Mouse (Mus musculus) CH12.LX (cell line): ENCODE results near the gene Btbd9. TPM values are rescaled to one million over a fixed set of nuclear protein-coding genes. Genes with fewer than 3 reads are reported as not detected.

ENCODE experiments used
- DNase-seq: peaks from one replicate; pipeline ENCODE4 v3.0.0-alpha.2; 2013; ENCODE audit errors: extremely low read depth
- H3K27ac ChIP-seq: 2 replicates; pipeline ENCODE4 v1.5.1; 2012; ENCODE audit warnings: low read depth, mild to moderate bottlenecking, control low read depth, moderate library complexity; ENCODE audit not compliant: insufficient read depth
- H3K27me3 ChIP-seq: replicated peaks from 2 replicates; pipeline ENCODE3; 2012; ENCODE audit warnings: inconsistent platforms
- H3K36me3 ChIP-seq, 2 experiments: replicated peaks in 1 of 2; 2 replicates each; pipeline versions ENCODE3 to v1.6.1; 2012; ENCODE audit warnings: inconsistent platforms in 1 of 2, low read length in 1 of 2, mild to moderate bottlenecking in 1 of 2, mixed read lengths in 1 of 2, moderate library complexity in 1 of 2; ENCODE audit not compliant: control insufficient read depth in 1 of 2, insufficient read depth in 1 of 2
- H3K4me1 ChIP-seq, 2 experiments: 2 replicates each; pipeline ENCODE4 v1.6.1; 2012; ENCODE audit warnings: inconsistent platforms in 1 of 2, moderate library complexity in 1 of 2; ENCODE audit not compliant: insufficient read depth in 2 of 2, control insufficient read depth in 1 of 2
- H3K4me2 ChIP-seq: 2 replicates; pipeline ENCODE4 v1.6.1; 2012; ENCODE audit warnings: low read depth, mild to moderate bottlenecking, control low read depth; ENCODE audit not compliant: poor library complexity, insufficient read depth, severe bottlenecking
- H3K4me3 ChIP-seq, 3 experiments: fragments of 150-350 bp in 1 of 3; sonication (generic) in 1 of 3; replicated peaks in 1 of 3; 2 replicates each; pipeline versions ENCODE3 to v1.5.1; 2011 to 2012; ENCODE audit warnings: low read depth in 2 of 3, low read length in 2 of 3, mild to moderate bottlenecking in 2 of 3, moderate library complexity in 2 of 3, control low read depth in 1 of 3, improper control_type of control experiment in 1 of 3, inconsistent platforms in 1 of 3, mixed read lengths in 1 of 3; ENCODE audit not compliant: poor library complexity in 1 of 3
- H3K79me2 ChIP-seq: replicated peaks from 2 replicates; pipeline ENCODE4 v1.6.1; 2012; ENCODE audit warnings: mild to moderate bottlenecking, moderate library complexity; ENCODE audit not compliant: control insufficient read depth, poor library complexity, insufficient read depth, severe bottlenecking; ENCODE audit errors: extremely low read depth
- H3K9ac ChIP-seq: 2 replicates; pipeline ENCODE4 v1.6.1; 2012; ENCODE audit warnings: low read depth, mild to moderate bottlenecking, control low read depth, moderate library complexity; ENCODE audit not compliant: insufficient read depth
- H3K9me3 ChIP-seq: replicated peaks from 2 replicates; pipeline ENCODE3; 2012; ENCODE audit warnings: low read length, inconsistent platforms, mixed read lengths
- CHD1 ChIP-seq: IDR thresholded peaks from 2 replicates; pipeline ENCODE4 v1.6.1; 2012; ENCODE audit warnings: low read depth, low read length, improper control_type of control experiment, inconsistent platforms
- CTCF ChIP-seq, 2 experiments: IDR thresholded peaks in 1 of 2; conservative IDR thresholded peaks in 1 of 2; 2 replicates each; pipeline ENCODE4 v1.5.1; 2011 to 2012; ENCODE audit warnings: low read depth in 2 of 2, low read length in 2 of 2, improper control_type of control experiment in 1 of 2, inconsistent platforms in 1 of 2, mild to moderate bottlenecking in 1 of 2, moderate library complexity in 1 of 2
- E2F4 ChIP-seq: IDR thresholded peaks from 2 replicates; pipeline ENCODE4 v1.6.1; 2011; ENCODE audit warnings: low read depth, low read length, improper control_type of control experiment; ENCODE audit not compliant: insufficient replicate concordance
- EP300 ChIP-seq: IDR thresholded peaks from 2 replicates; pipeline ENCODE4 v1.6.1; 2011; ENCODE audit warnings: low read length, improper control_type of control experiment
- GABPA ChIP-seq: IDR thresholded peaks from 2 replicates; pipeline ENCODE4 v1.6.1; 2012; ENCODE audit warnings: low read depth, low read length, improper control_type of control experiment, inconsistent platforms; ENCODE audit not compliant: insufficient replicate concordance
- MAZ ChIP-seq: IDR thresholded peaks from 2 replicates; pipeline ENCODE4 v1.6.1; 2012; ENCODE audit warnings: low read depth, mild to moderate bottlenecking, inconsistent platforms, low read length, improper control_type of control experiment, moderate library complexity
- POLR2A ChIP-seq: IDR thresholded peaks from 2 replicates; pipeline ENCODE4 v1.6.1; 2011; ENCODE audit warnings: low read depth, mild to moderate bottlenecking, improper control_type of control experiment, low read length
- POLR2AphosphoS2 ChIP-seq: IDR thresholded peaks from 2 replicates; pipeline ENCODE4 v1.6.1; 2011; ENCODE audit warnings: low read depth, low read length, improper control_type of control experiment
- RAD21 ChIP-seq: IDR thresholded peaks from 2 replicates; pipeline ENCODE4 v1.6.1; 2011; ENCODE audit warnings: low read depth, mild to moderate bottlenecking, low read length, improper control_type of control experiment, moderate library complexity
- RCOR1 ChIP-seq: conservative IDR thresholded peaks from 2 replicates; pipeline ENCODE4 v1.6.1; 2012; ENCODE audit warnings: low read depth, mild to moderate bottlenecking, inconsistent platforms, low read length, improper control_type of control experiment
- TBP ChIP-seq: conservative IDR thresholded peaks from 2 replicates; pipeline ENCODE4 v1.6.1; 2011; ENCODE audit warnings: low read depth, low read length, improper control_type of control experiment
- USF1 ChIP-seq: IDR thresholded peaks from 2 replicates; pipeline ENCODE4 v1.6.1; 2014; ENCODE audit warnings: low read depth, mild to moderate bottlenecking, inconsistent platforms, low read length, improper control_type of control experiment
- USF2 ChIP-seq: conservative IDR thresholded peaks from 2 replicates; pipeline ENCODE4 v1.6.1; 2011; ENCODE audit warnings: low read depth, low read length, improper control_type of control experiment
- ZMIZ1 ChIP-seq: IDR thresholded peaks from 2 replicates; pipeline ENCODE4 v1.6.1; 2012; ENCODE audit warnings: low read depth, mild to moderate bottlenecking, inconsistent platforms, low read length, improper control_type of control experiment
- dilution Hi-C: fragments of 300-500 bp; cut with MboI; formaldehyde crosslinking; loops from 2 replicates; pipeline ENCODE4 v1.14.3; 2020; ENCODE audit warnings: low sequenced_read_pairs; ENCODE audit not compliant: extremely low pct_unique_long_range_greater_than_20kb, extremely low pct_ligation_motif_present
- in situ Hi-C: fragments of 300-500 bp; cut with MboI; formaldehyde crosslinking; loops from 3 replicates; pipeline ENCODE4 v1.14.3; 2019; ENCODE audit warnings: low sequenced_read_pairs, low pct_ligation_motif_present, low pct_unique_long_range_greater_than_20kb, mixed read lengths
- polyA plus RNA-seq: library from polyadenylated mRNA; unstranded; fragments of >175 nt; gene quantifications from 2 replicates; pipeline ENCODE4 v1.2.1, GENCODE M21; 2012; ENCODE audit warnings: low read depth; ENCODE audit not compliant: insufficient read length
- total RNA-seq, 2 experiments: library from RNA; depleted of rRNA; stranded (reverse); fragments of 300-350 nt in 1 of 2; fragments of >200 nt in 1 of 2; gene quantifications; 2 replicates each; pipeline ENCODE4 v1.2.3; 2012 to 2014

The Btbd9 gene
- total and polyA plus RNA-seq, 3 experiments, result 19.3 to 25.4 (median 20.0) TPM

DNA sequence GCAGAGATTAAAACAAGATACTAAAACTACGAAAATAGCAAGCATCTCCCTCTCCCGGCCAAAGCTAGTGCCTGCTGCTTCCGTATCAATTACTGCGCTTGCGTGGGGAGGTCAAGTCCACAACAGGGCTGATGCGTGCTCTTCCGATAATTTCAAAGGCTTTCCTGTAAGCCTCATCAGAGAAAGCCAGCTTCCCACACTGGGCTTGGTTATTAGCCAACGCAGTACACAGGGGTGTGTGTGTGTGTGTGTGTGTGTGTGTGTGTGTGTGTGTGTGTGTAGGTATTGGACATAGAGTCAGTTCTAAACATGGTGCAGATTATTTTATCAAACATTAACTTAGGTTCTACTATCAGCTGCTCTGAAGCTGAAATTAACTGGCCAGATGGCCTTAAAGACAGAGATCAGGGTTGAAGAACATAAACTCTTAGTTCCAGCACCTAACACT, 30.4 kb upstream of the Btbd9 start:
- Histone ChIP-seq H3K36me3 (peaks cover 23 to 80% of the 10 kb centered on the region in 2 experiments), H3K4me1 (peaks cover 7 to 39% of the 10 kb centered on the region in 2 experiments), H3K9ac (no peak overlapping the region), H3K27me3 (no peaks in the 10 kb centered on the region)
- in situ Hi-C loops, result no loop called here
- TF ChIP-seq USF1 (no peak), MAZ (no peak), EP300 (no peak), GABPA (no peak), USF2 (no peak)
- TF ChIP-seq, all 38 proteins: peak for 0
- Histone ChIP-seq H3K27ac (no peak overlapping the region), H3K9me3 (no peaks in the 10 kb centered on the region), H3K4me3 (no peak overlapping the region), H3K4me2 (no peak overlapping the region), H3K79me2 (peaks cover 22% of the 10 kb centered on the region)
- dilution Hi-C loops, result no loop called here
- DNase-seq, result no peak

DNA sequence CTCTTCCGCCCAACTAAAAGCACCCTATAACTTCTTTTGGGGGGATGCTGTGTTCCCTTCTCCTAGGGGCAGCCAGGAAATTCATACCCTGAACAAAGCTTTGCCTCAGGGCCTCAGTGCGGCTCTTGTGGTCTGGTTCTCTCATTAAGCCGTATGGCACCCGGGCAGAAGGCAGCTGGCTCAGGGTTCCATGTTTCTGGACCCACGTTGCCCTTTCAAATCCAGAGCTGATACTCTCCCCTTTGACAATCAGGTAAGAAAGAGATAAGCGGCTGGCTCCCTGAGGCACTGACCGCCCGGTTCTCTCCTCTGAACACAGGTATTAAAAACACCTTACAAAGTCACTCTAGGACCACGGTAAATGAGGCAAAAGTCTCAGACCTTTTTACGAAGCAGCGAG, 29.9 kb upstream of the Btbd9 start:
- TF ChIP-seq POLR2AphosphoS2, result no peak
- TF ChIP-seq E2F4, result no peak
- no peak for DNase-seq
- peaks cover 17% of the 10 kb centered on the region for H3K79me2 ChIP-seq

DNA sequence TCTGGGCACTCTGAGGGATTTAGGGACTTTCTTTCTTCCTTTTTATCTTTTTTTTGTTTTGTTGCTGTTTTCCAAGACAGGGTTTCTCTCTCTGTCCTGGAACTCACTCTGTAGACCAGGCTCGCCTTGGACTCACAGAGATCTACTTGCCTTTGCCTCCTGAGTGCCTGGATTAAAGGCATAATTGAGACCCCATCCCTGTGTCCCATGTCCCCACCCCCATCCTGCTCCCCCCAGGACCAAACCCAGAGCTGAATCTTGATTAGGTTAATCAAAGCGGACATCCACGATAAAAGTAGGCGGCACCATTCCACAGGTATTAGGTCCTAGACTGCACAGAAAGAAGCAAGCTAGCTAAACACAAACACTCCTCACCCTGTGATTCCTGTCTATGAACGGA, 28.7 kb upstream of the Btbd9 start:
- no peak for DNase-seq
- Histone ChIP-seq H3K27ac (no peak overlapping the region), H3K9me3 (no peaks in the 10 kb centered on the region), H3K79me2 (peaks cover 9% of the 10 kb centered on the region), H3K4me1 (peaks cover 3 to 24% of the 10 kb centered on the region in 2 experiments), H3K9ac (no peak overlapping the region), H3K27me3 (no peaks in the 10 kb centered on the region), H3K4me3 (no peak overlapping the region), H3K4me2 (no peak overlapping the region), H3K36me3 (peaks cover 37 to 96% of the 10 kb centered on the region in 2 experiments)
- TF ChIP-seq ZMIZ1 (no peak), GABPA (no peak), MAZ (no peak), CTCF (conservative IDR thresholded peaks at IDR 0.05 in 1 of 2, IDR thresholded peaks at IDR 0.05 in 1 of 2; ENCODE audit: low read depth in 2 of 2, low read length in 2 of 2) (no peak), TBP (no peak), POLR2A (no peak), E2F4 (no peak), USF1 (no peak), RAD21 (no peak), CHD1 (no peak), USF2 (no peak), POLR2AphosphoS2 (no peak), RCOR1 (no peak)
- dilution Hi-C loops (no loop called here), in situ Hi-C loops (no loop called here)

More for the DNA sequence above, 29.9 kb upstream of the Btbd9 start:
- Histone ChIP-seq H3K27me3 (no peaks in the 10 kb centered on the region), H3K9me3 (no peaks in the 10 kb centered on the region), H3K4me3 (no peak overlapping the region), H3K4me2 (no peak overlapping the region), H3K27ac (no peak overlapping the region), H3K36me3 (peaks cover 25 to 85% of the 10 kb centered on the region in 2 experiments), H3K4me1 (peaks cover 4 to 36% of the 10 kb centered on the region in 2 experiments), H3K9ac (no peak overlapping the region)
- in situ Hi-C loops, result no loop called here
- dilution Hi-C loops, result no loop called here
